Comparison of ENCODE assay signal across 8 mouse cellular contexts in genomic region chrX:159321342-159321741, GRCm38 (mm10). TPM values are rescaled to one million over a fixed set of nuclear protein-coding genes. Genes with fewer than 3 reads are reported as not detected.
DNase-seq lines count a peak whose midpoint lies in the region; ATAC-seq and TF ChIP-seq lines count a peak whose summit lies in the region.

No protein-coding gene starts in this region.

- ATAC-seq in limb, embryonic 11.5 days (ENCODE audit: insufficient number of reproducible peaks, low FRiP score, low TSS enrichment, low read depth) = no peak

- H3K4me1 ChIP-seq in MEL (ENCODE audit: control insufficient read depth in 1 of 2, insufficient read depth in 2 of 2, low read length in 2 of 2) = no peaks in the 10 kb centered on the region
- H3K4me1 ChIP-seq in limb, embryonic 11.5 days (ENCODE audit: control insufficient read depth, insufficient read depth, low read length) = no peaks in the 10 kb centered on the region

- no peak for TF ChIP-seq EP300 in MEL (IDR thresholded peaks at IDR 0.05; ENCODE audit: low read depth in 1 of 2, low read length in 2 of 2)

- H3K9ac ChIP-seq in MEL (ENCODE audit: control insufficient read depth, low read depth, low read length, poor library complexity, severe bottlenecking) = no peak overlapping the region
- no peak overlapping the region for H3K9ac ChIP-seq in limb, embryonic 11.5 days (ENCODE audit: low read length)

- H3K27ac ChIP-seq in MEL (ENCODE audit: control insufficient read depth, low read depth, low read length) = no peak overlapping the region
- H3K27ac ChIP-seq in limb, embryonic 11.5 days (replicated peaks; ENCODE audit: low read depth, low read length) = no peak overlapping the region

- no peak overlapping the region for H3K4me2 ChIP-seq in limb, embryonic 11.5 days (ENCODE audit: low read depth, severe bottlenecking)

- TF ChIP-seq CTCF in MEL (IDR thresholded peaks at IDR 0.05 in 2 of 3, conservative IDR thresholded peaks at IDR 0.05 in 1 of 3; ENCODE audit: control insufficient read depth in 1 of 3, insufficient read depth in 1 of 3, low read depth in 2 of 3, low read length in 3 of 3, poor library complexity in 1 of 3, severe bottlenecking in 1 of 3) = peak; percentile 82 to 89 (median 85)

- TF ChIP-seq POLR2A in MEL (IDR thresholded peaks at IDR 0.05; ENCODE audit: control insufficient read depth in 1 of 2, insufficient read depth in 1 of 2, low read depth in 1 of 2, low read length in 2 of 2, poor library complexity in 1 of 2) = no peak

- H3K36me3 ChIP-seq in MEL (ENCODE audit: control insufficient read depth in 1 of 2, insufficient read depth in 2 of 2, low read length in 2 of 2) = no peaks in the 10 kb centered on the region
- H3K36me3 ChIP-seq in limb, embryonic 11.5 days (ENCODE audit: control insufficient read depth, insufficient read depth, low read length) = no peaks in the 10 kb centered on the region

- H3K27me3 ChIP-seq in MEL (ENCODE audit: control insufficient read depth in 1 of 2, insufficient read depth in 2 of 2, low read length in 2 of 2) = no peaks in the 10 kb centered on the region
- H3K27me3 ChIP-seq in limb, embryonic 11.5 days (ENCODE audit: control insufficient read depth, insufficient read depth, low read length) = no peaks in the 10 kb centered on the region

- 30% methylated on average over 8 of the region's 8 CpGs for WGBS in limb, embryonic 11.5 days

- H3K9me3 ChIP-seq in MEL (replicated peaks; ENCODE audit: insufficient read depth, low read length) = no peaks in the 10 kb centered on the region
- H3K9me3 ChIP-seq in limb, embryonic 11.5 days (ENCODE audit: control insufficient read depth, low read length) = no peaks in the 10 kb centered on the region

- no peaks in the 10 kb centered on the region for H3K79me2 ChIP-seq in MEL (ENCODE audit: control insufficient read depth, insufficient read depth, low read length, poor library complexity)

- peak; percentile 83 for TF ChIP-seq RAD21 in MEL (IDR thresholded peaks at IDR 0.05; ENCODE audit: low read depth, low read length)

- DNase-seq in 3134 (ENCODE audit: extremely low read depth, insufficient read length, low spot score) (peak; percentile 10), MEL (ENCODE audit: low read depth, low spot score) (peak; percentile 83)
- peak; percentile 72 to 78 for DNase-seq in cerebellum, adult 18-20 months
- peak; percentile 55 for DNase-seq in forelimb bud, embryonic 11.5 days (ENCODE audit: low read depth, low spot score)
- peak; percentile 50 for DNase-seq in induced T-regulatory cell, adult 2 months (ENCODE audit: low read depth)
- peak; percentile 74 for DNase-seq in limb, embryonic 11.5 days (ENCODE audit: low spot score)
- DNase-seq in retina, postnatal 7 days (ENCODE audit: low read depth, low spot score) = peak; percentile 31
- peak; percentile 9 for DNase-seq in urinary bladder, postnatal 10 days (ENCODE audit: low spot score)

- H3K4me3 ChIP-seq in MEL (ENCODE audit: control insufficient read depth in 1 of 2, insufficient read depth in 1 of 2, low read depth in 2 of 2, low read length in 2 of 2) = no peak overlapping the region
- H3K4me3 ChIP-seq in limb, embryonic 11.5 days (ENCODE audit: low read depth, low read length) = no peak overlapping the region

TF ChIP-seq in MEL, 35 proteins besides CTCF, POLR2A, EP300 and RAD21:
- TF ChIP-seq ZC3H11A (IDR thresholded peaks at IDR 0.05; ENCODE audit: low read depth, low read length) (peak; percentile 64; the same call in 1 of the 2 replicates), KAT2A (conservative IDR thresholded peaks at IDR 0.05; ENCODE audit: low read depth, low read length) (no peak), SMC3 (IDR thresholded peaks at IDR 0.05; ENCODE audit: low read depth, low read length) (peak; percentile 72), TBP (IDR thresholded peaks at IDR 0.05; ENCODE audit: low read depth, low read length) (no peak)
TF ChIP-seq in MEL: peak in this region for 2.

RNA-seq across cellular contexts. Expression of gene Eif1ax, which starts 50.6 kb away (rescaled TPM):
- total RNA-seq in MEL (2012; rRNA removed) = 408 and 490 TPM in 2 replicates
- 100 to 1,000 TPM in 1 of 2 experiments, not detected in 1; 372 TPM for polyA plus RNA-seq in MEL (2012; ENCODE audit: insufficient read depth in 1 of 2, insufficient read length in 2 of 2, low read depth in 1 of 2, low replicate concordance in 2 of 2, missing spikeins in 1 of 2)
- 152 and 170 TPM in 2 replicates for polyA plus RNA-seq in limb, embryonic 11.5 days (2014; fragmentation: Nextera tagmentation; extraction: Ambion mirVana)

Comparison
In these comparisons a context has a peak if more than half of its experiments do, and no peak if none do; other contexts are left out.
1. DNase-seq: peak in every context shown above with its lines; median percentile 83 in MEL; 75 in cerebellum, adult 18-20 months; 74 in limb, embryonic 11.5 days; 55 in forelimb bud, embryonic 11.5 days; 50 in induced T-regulatory cell, adult 2 months; 31 in retina, postnatal 7 days; 10 in 3134; 9 in urinary bladder, postnatal 10 days.